Mouse (Mus musculus) MEL (cell line): ENCODE data around the gene Eif5b.

Experiments used
- CHD1 ChIP-seq: IDR thresholded peaks from 2 replicates; pipeline ENCODE4 v1.6.1; 2012; ENCODE audit warnings: low read depth, mild to moderate bottlenecking, inconsistent platforms, low read length, improper control_type of control experiment
- CHD2 ChIP-seq: IDR thresholded peaks from 2 replicates; pipeline ENCODE4 v1.6.1; 2011; ENCODE audit warnings: low read length, improper control_type of control experiment
- CTCF ChIP-seq, 3 experiments: IDR thresholded peaks in 2 of 3; conservative IDR thresholded peaks in 1 of 3; 2 replicates each; pipeline ENCODE4 v1.5.1; 2011 to 2012; ENCODE audit warnings: low read length in 3 of 3, low read depth in 2 of 3, mild to moderate bottlenecking in 2 of 3, improper control_type of control experiment in 1 of 3, inconsistent platforms in 1 of 3, mixed read lengths in 1 of 3, moderate library complexity in 1 of 3; ENCODE audit not compliant: control insufficient read depth in 1 of 3, insufficient read depth in 1 of 3, poor library complexity in 1 of 3, severe bottlenecking in 1 of 3
- EP300 ChIP-seq, 2 experiments: IDR thresholded peaks; 2 replicates each; pipeline ENCODE4 v1.6.1; 2011; ENCODE audit warnings: improper control_type of control experiment in 2 of 2, low read length in 2 of 2, low read depth in 1 of 2, mild to moderate bottlenecking in 1 of 2
- GATA1 ChIP-seq: IDR thresholded peaks from 2 replicates; pipeline ENCODE4 v1.6.1; 2011; ENCODE audit warnings: low read depth, low read length, improper control_type of control experiment
- HCFC1 ChIP-seq: IDR thresholded peaks from 2 replicates; pipeline ENCODE4 v1.6.1; 2012; ENCODE audit warnings: low read depth, mild to moderate bottlenecking, inconsistent platforms, low read length, improper control_type of control experiment, moderate library complexity
- MAFK ChIP-seq: IDR thresholded peaks from 2 replicates; pipeline ENCODE4 v1.6.1; 2011; ENCODE audit warnings: low read depth, mild to moderate bottlenecking, low read length, improper control_type of control experiment, borderline replicate concordance
- MXI1 ChIP-seq: IDR thresholded peaks from 2 replicates; pipeline ENCODE4 v1.6.1; 2011; ENCODE audit warnings: mild to moderate bottlenecking, low read depth, low read length, improper control_type of control experiment
- POLR2A ChIP-seq, 2 experiments: IDR thresholded peaks; 2 replicates each; pipeline ENCODE4 v1.6.1; 2011 to 2012; ENCODE audit warnings: low read length in 2 of 2, mild to moderate bottlenecking in 2 of 2, control low read depth in 1 of 2, improper control_type of control experiment in 1 of 2, low read depth in 1 of 2, moderate library complexity in 1 of 2; ENCODE audit not compliant: control insufficient read depth in 1 of 2, insufficient read depth in 1 of 2, poor library complexity in 1 of 2
- POLR2AphosphoS2 ChIP-seq: IDR thresholded peaks from 2 replicates; pipeline ENCODE4 v1.6.1; 2011; ENCODE audit warnings: low read length, improper control_type of control experiment
- RAD21 ChIP-seq: IDR thresholded peaks from 2 replicates; pipeline ENCODE4 v1.6.1; 2011; ENCODE audit warnings: mild to moderate bottlenecking, low read depth, low read length, improper control_type of control experiment
- TBP ChIP-seq: IDR thresholded peaks from 2 replicates; pipeline ENCODE4 v1.8.0; 2011; ENCODE audit warnings: low read depth, low read length, improper control_type of control experiment
- USF2 ChIP-seq, 2 experiments: IDR thresholded peaks; 2 replicates each; pipeline ENCODE4 v1.6.1; 2011 to 2012; ENCODE audit warnings: improper control_type of control experiment in 2 of 2, low read length in 2 of 2, borderline replicate concordance in 1 of 2, inconsistent platforms in 1 of 2, low read depth in 1 of 2, mild to moderate bottlenecking in 1 of 2; ENCODE audit not compliant: insufficient read depth in 1 of 2
- ZMIZ1 ChIP-seq: IDR thresholded peaks from 2 replicates; pipeline ENCODE4 v1.6.1; 2012; ENCODE audit warnings: low read depth, mild to moderate bottlenecking, inconsistent platforms, low read length, improper control_type of control experiment, moderate library complexity

DNA sequence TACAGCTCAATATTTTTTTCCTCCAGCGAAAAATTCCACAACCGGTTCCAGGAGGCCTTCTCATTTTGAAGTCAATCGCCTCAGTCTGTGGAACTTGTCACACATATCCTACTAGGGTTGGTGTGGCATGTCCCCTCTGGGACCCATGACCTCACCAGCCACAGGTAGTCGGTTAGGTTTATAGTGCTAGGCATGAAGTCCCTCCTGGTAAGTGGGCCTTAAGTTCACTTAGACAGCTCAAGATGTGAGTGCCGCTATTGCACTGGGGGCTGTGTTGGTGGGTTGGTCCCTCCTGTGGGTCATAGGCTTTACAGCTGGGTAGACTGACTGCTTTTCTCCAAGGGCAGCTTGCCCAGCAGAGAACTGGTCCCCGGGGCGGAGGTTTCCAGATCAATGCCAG lies 20.5 kb upstream of the Eif5b start:
- TF ChIP-seq EP300 (IDR thresholded peaks at IDR 0.05; ENCODE audit: low read depth in 1 of 2, low read length in 2 of 2) (no peak), MAFK (no peak), POLR2A (IDR thresholded peaks at IDR 0.05; ENCODE audit: control insufficient read depth in 1 of 2, insufficient read depth in 1 of 2, low read depth in 1 of 2, low read length in 2 of 2, poor library complexity in 1 of 2) (no peak), HCFC1 (no peak), RAD21 (no peak), ZMIZ1 (no peak), CHD1 (no peak), CTCF (IDR thresholded peaks at IDR 0.05 in 2 of 3, conservative IDR thresholded peaks at IDR 0.05 in 1 of 3; ENCODE audit: control insufficient read depth in 1 of 3, insufficient read depth in 1 of 3, low read depth in 2 of 3, low read length in 3 of 3, poor library complexity in 1 of 3, severe bottlenecking in 1 of 3) (no peak), MXI1 (no peak), GATA1 (no peak), USF2 (IDR thresholded peaks at IDR 0.05; ENCODE audit: borderline replicate concordance in 1 of 2, insufficient read depth in 1 of 2, low read depth in 1 of 2, low read length in 2 of 2) (no peak), TBP (no peak), POLR2AphosphoS2 (no peak), CHD2 (no peak)
